10 mouse cellular contexts compared by ENCODE assay signal in genomic region chr5:148709111-148709771, GRCm38 (mm10).
DNase-seq lines count a peak whose midpoint lies in the region; ATAC-seq and TF ChIP-seq lines count a peak whose summit lies in the region.
"Had no signal": no experiment of that assay in that cellular context is flagged by ENCODE, and none has a peak within 500 bp of the region (broad histone marks: within the 10 kb centered on the region; RNA-seq: fewer than 3 reads in every experiment).

No protein-coding gene starts in this region.

- ATAC-seq in neural tube, embryonic 13.5 days (ENCODE audit: low read depth), result no peak
- no peak for ATAC-seq in hindbrain, postnatal 0 days
- no peak for ATAC-seq in kidney, embryonic 14.5 days (ENCODE audit: low FRiP score, low TSS enrichment)

- peak; percentile 23 to 61 for DNase-seq in frontal cortex, adult 2 months (ENCODE audit: extremely low spot score in 1 of 2, low spot score in 1 of 2)
- DNase-seq in frontal cortex, postnatal 25 days (ENCODE audit: low spot score in 2 of 2), result no peak
- no peak for DNase-seq in neural tube, embryonic 10.5 days (ENCODE audit: extremely low spot score, low spot score)
- no peak for DNase-seq in hindbrain, postnatal 0 days (ENCODE audit: low spot score)
- DNase-seq in thymus, postnatal 36 days, result peak; percentile 57 to 75
- no peak for DNase-seq in ovary, postnatal 10 days (ENCODE audit: low spot score)
- DNase-seq: gastrocnemius, postnatal 36 days had no signal

- H3K4me3 ChIP-seq in neural tube, embryonic 13.5 days, result no peak overlapping the region
- no peak overlapping the region for H3K4me3 ChIP-seq in hindbrain, postnatal 0 days (ENCODE audit: low read length)
- no peak overlapping the region for H3K4me3 ChIP-seq in kidney, embryonic 14.5 days (ENCODE audit: low read length)

- no peaks in the 10 kb centered on the region for H3K9me3 ChIP-seq in neural tube, embryonic 13.5 days
- H3K9me3 ChIP-seq in hindbrain, postnatal 0 days (ENCODE audit: low read length), result no peaks in the 10 kb centered on the region
- H3K9me3 ChIP-seq in kidney, embryonic 14.5 days (ENCODE audit: control insufficient read depth, low read length), result no peaks in the 10 kb centered on the region; the same call in 1 of the 2 replicates

- WGBS in neural tube, embryonic 13.5 days, result 32% methylated on average over 10 of the region's 10 CpGs
- WGBS in hindbrain, postnatal 0 days, result 26% methylated on average over 10 of the region's 10 CpGs
- 38% methylated on average over 10 of the region's 10 CpGs for WGBS in kidney, embryonic 14.5 days

- H3K36me3 ChIP-seq in neural tube, embryonic 13.5 days, result no peaks in the 10 kb centered on the region
- no peaks in the 10 kb centered on the region for H3K36me3 ChIP-seq in hindbrain, postnatal 0 days (ENCODE audit: insufficient read depth, low read length)
- H3K36me3 ChIP-seq in kidney, embryonic 14.5 days (ENCODE audit: control insufficient read depth, insufficient read depth, low read length), result no peaks in the 10 kb centered on the region

- peaks cover 22% of the 10 kb centered on the region for H3K4me1 ChIP-seq in neural tube, embryonic 13.5 days (replicated peaks)
- peaks cover 19% of the 10 kb centered on the region for H3K4me1 ChIP-seq in hindbrain, postnatal 0 days (ENCODE audit: insufficient read depth, low read length)
- 0 out of 2 replicates have a peak, but pooled peaks cover 11% of the 10 kb centered on the region for H3K4me1 ChIP-seq in kidney, embryonic 14.5 days (ENCODE audit: control insufficient read depth, insufficient read depth, low read length)

- H3K27me3 ChIP-seq in neural tube, embryonic 13.5 days, result no peaks in the 10 kb centered on the region
- H3K27me3 ChIP-seq in hindbrain, postnatal 0 days (ENCODE audit: insufficient read depth, low read length), result no peaks in the 10 kb centered on the region
- H3K27me3 ChIP-seq in kidney, embryonic 14.5 days (ENCODE audit: control insufficient read depth, insufficient read depth, low read length), result no peaks in the 10 kb centered on the region
- H3K27me3 ChIP-seq: CH12.LX had no signal

- TF ChIP-seq CTCF in hindbrain, postnatal 0 days (IDR thresholded peaks at IDR 0.05; ENCODE audit: low read depth), result no peak

- no peak overlapping the region for H3K27ac ChIP-seq in neural tube, embryonic 13.5 days (replicated peaks)
- 0 out of 2 replicates have a peak overlapping the region, but pooled peaks have one; percentile 65 for H3K27ac ChIP-seq in hindbrain, postnatal 0 days
- no peak overlapping the region for H3K27ac ChIP-seq in kidney, embryonic 14.5 days (ENCODE audit: low read depth, low read length)

- peak overlapping the region; percentile 47; the same call in 1 of the 2 replicates for H3K9ac ChIP-seq in neural tube, embryonic 13.5 days
- 0 out of 2 replicates have a peak overlapping the region, but pooled peaks have one; percentile 19 for H3K9ac ChIP-seq in hindbrain, postnatal 0 days (replicated peaks; ENCODE audit: low read length)
- no peak overlapping the region; the same call in 1 of the 2 replicates for H3K9ac ChIP-seq in kidney, embryonic 14.5 days (ENCODE audit: low read depth, low read length)

- no peak overlapping the region for H3K4me2 ChIP-seq in neural tube, embryonic 13.5 days
- no peak overlapping the region for H3K4me2 ChIP-seq in hindbrain, postnatal 0 days (ENCODE audit: low read depth, low read length)
- no peak overlapping the region for H3K4me2 ChIP-seq in kidney, embryonic 14.5 days (replicated peaks; ENCODE audit: low read depth, low read length)

Comparison
In these comparisons a context has a peak if more than half of its experiments do, and no peak if none do; other contexts are left out.
1. DNase-seq: peak in frontal cortex, adult 2 months (2 of 2) and thymus, postnatal 36 days (2 of 2); none in frontal cortex, postnatal 25 days (0 of 2), neural tube, embryonic 10.5 days (single experiment), hindbrain, postnatal 0 days (single experiment) and ovary, postnatal 10 days (single experiment).